Mouse (Mus musculus) ES-Bruce4 (cell line): ENCODE measurements at regions not wholly inside any gene's neighbourhood (a gene's known extent, or its start where the extent isn't known, plus 50 kb on each side); places are given as distances from the start of the nearest gene placed in this dataset.

Experiments
- H3K27ac ChIP-seq: 2 replicates; pipeline ENCODE4 v1.5.1; 2012; ENCODE audit warnings: low read length, inconsistent platforms; ENCODE audit not compliant: insufficient read depth
- H3K27me3 ChIP-seq: 2 replicates; pipeline ENCODE4 v1.6.1; 2012; ENCODE audit warnings: mild to moderate bottlenecking, low read length, inconsistent platforms; ENCODE audit not compliant: control insufficient read depth, poor library complexity, insufficient read depth, severe bottlenecking
- H3K36me3 ChIP-seq: 2 replicates; pipeline ENCODE4 v1.6.1; 2012; ENCODE audit warnings: inconsistent platforms, mild to moderate bottlenecking, low read length, moderate library complexity; ENCODE audit not compliant: control insufficient read depth, poor library complexity, insufficient read depth, severe bottlenecking
- H3K4me1 ChIP-seq: one replicate; pipeline ENCODE4 v1.8.1; 2011; ENCODE audit warnings: low read length; ENCODE audit not compliant: control insufficient read depth, insufficient read depth
- H3K4me3 ChIP-seq: 2 replicates; pipeline ENCODE4 v1.5.1; 2011; ENCODE audit warnings: low read depth, mild to moderate bottlenecking, low read length
- H3K9ac ChIP-seq: 2 replicates; pipeline ENCODE4 v1.6.1; 2012; ENCODE audit warnings: low read depth, mild to moderate bottlenecking, inconsistent platforms; ENCODE audit not compliant: poor library complexity, severe bottlenecking
- H3K9me3 ChIP-seq: replicated peaks from 2 replicates; pipeline ENCODE4 v1.6.1; 2012; ENCODE audit warnings: mild to moderate bottlenecking, low read length, inconsistent platforms; ENCODE audit not compliant: control insufficient read depth, poor library complexity, insufficient read depth, severe bottlenecking
- CTCF ChIP-seq: IDR thresholded peaks from one replicate; pipeline ENCODE4 v1.8.1; 2011; ENCODE audit warnings: low read depth, low read length
- EP300 ChIP-seq: IDR thresholded peaks from 2 replicates; pipeline ENCODE4 v1.6.1; 2011; ENCODE audit warnings: low read depth, low read length; ENCODE audit not compliant: insufficient read depth
- POLR2A ChIP-seq: IDR thresholded peaks from one replicate; pipeline ENCODE4 v1.8.1; 2011; ENCODE audit warnings: low read length; ENCODE audit not compliant: insufficient read depth

GRCm38 (mm10) chr4:135049924-135050323 is 70.5 kb upstream of the Runx3 start:
- TF ChIP-seq CTCF, result no peak
- TF ChIP-seq EP300, result no peak
- TF ChIP-seq POLR2A, result no peak
- Histone ChIP-seq H3K27ac (no peak overlapping the region), H3K36me3 (no peaks in the 10 kb centered on the region), H3K9ac (no peak overlapping the region), H3K9me3 (0 out of 2 replicates have a peak, but pooled peaks cover 4% of the 10 kb centered on the region), H3K4me3 (no peak overlapping the region), H3K4me1 (peaks cover 2% of the 10 kb centered on the region), H3K27me3 (no peaks in the 10 kb centered on the region)

- peak overlapping the region; percentile 49 for H3K4me3 ChIP-seq
- H3K27me3 ChIP-seq, result no peaks in the 10 kb centered on the region
- H3K9me3 ChIP-seq, result 0 out of 2 replicates have a peak, but pooled peaks cover 4% of the 10 kb centered on the region
- H3K4me1 ChIP-seq, result peaks cover 2% of the 10 kb centered on the region
- TF ChIP-seq POLR2A (peak; percentile 33), CTCF (no peak)
- H3K9ac ChIP-seq, result peak overlapping the region; percentile 18; the same call in 1 of the 2 replicates
- H3K36me3 ChIP-seq, result no peaks in the 10 kb centered on the region
- H3K27ac ChIP-seq, result no peak overlapping the region
Observed at GRCm38 (mm10) chr4:135051466-135051865, 69.0 kb upstream of the Runx3 start.

GRCm38 (mm10) chr4:135053585-135053984 is 66.9 kb upstream of the Runx3 start:
- Histone ChIP-seq H3K27ac (no peak overlapping the region), H3K36me3 (no peaks in the 10 kb centered on the region), H3K4me3 (no peak overlapping the region), H3K4me1 (peaks cover 2% of the 10 kb centered on the region), H3K27me3 (no peaks in the 10 kb centered on the region), H3K9ac (no peak overlapping the region), H3K9me3 (0 out of 2 replicates have a peak, but pooled peaks cover 4% of the 10 kb centered on the region)
- TF ChIP-seq POLR2A, result no peak
- TF ChIP-seq EP300, result no peak
- no peak for TF ChIP-seq CTCF

GRCm38 (mm10) chr4:135054353-135054752 is 66.1 kb upstream of the Runx3 start:
- Histone ChIP-seq H3K9ac (no peak overlapping the region), H3K27ac (no peak overlapping the region), H3K36me3 (no peaks in the 10 kb centered on the region), H3K4me1 (peaks cover 2% of the 10 kb centered on the region), H3K9me3 (0 out of 2 replicates have a peak, but pooled peaks cover 4% of the 10 kb centered on the region), H3K27me3 (no peaks in the 10 kb centered on the region), H3K4me3 (no peak overlapping the region)
- TF ChIP-seq EP300 (no peak), POLR2A (no peak), CTCF (no peak)

- no peak overlapping the region for H3K4me3 ChIP-seq
Observed at GRCm38 (mm10) chr4:135056371-135056770, 64.1 kb upstream of the Runx3 start.

GRCm38 (mm10) chr4:135057286-135057685 is 63.2 kb upstream of the Runx3 start:
- Histone ChIP-seq H3K4me1 (no peaks in the 10 kb centered on the region), H3K27ac (no peak overlapping the region), H3K36me3 (no peaks in the 10 kb centered on the region), H3K9ac (no peak overlapping the region), H3K9me3 (0 out of 2 replicates have a peak, but pooled peaks cover 4% of the 10 kb centered on the region), H3K27me3 (no peaks in the 10 kb centered on the region), H3K4me3 (no peak overlapping the region)
- TF ChIP-seq EP300, result no peak
- TF ChIP-seq POLR2A, result no peak
- TF ChIP-seq CTCF, result no peak

More at GRCm38 (mm10) chr4:135056371-135056770, 64.1 kb upstream of the Runx3 start:
- peaks cover 2% of the 10 kb centered on the region for H3K4me1 ChIP-seq
- H3K9ac ChIP-seq, result no peak overlapping the region
- no peak overlapping the region for H3K27ac ChIP-seq
- H3K36me3 ChIP-seq, result no peaks in the 10 kb centered on the region
- no peaks in the 10 kb centered on the region for H3K27me3 ChIP-seq
- TF ChIP-seq EP300 (no peak), POLR2A (no peak), CTCF (no peak)
- H3K9me3 ChIP-seq, result 0 out of 2 replicates have a peak, but pooled peaks cover 4% of the 10 kb centered on the region

GRCm38 (mm10) chr4:135058895-135059294 is 61.6 kb upstream of the Runx3 start:
- no peak for TF ChIP-seq EP300
- TF ChIP-seq POLR2A, result no peak
- TF ChIP-seq CTCF, result no peak
- H3K36me3 ChIP-seq, result no peaks in the 10 kb centered on the region
- no peaks in the 10 kb centered on the region for H3K27me3 ChIP-seq
- no peaks in the 10 kb centered on the region for H3K9me3 ChIP-seq
- no peaks in the 10 kb centered on the region for H3K4me1 ChIP-seq
- H3K4me3 ChIP-seq, result no peak overlapping the region
- H3K9ac ChIP-seq, result no peak overlapping the region
- H3K27ac ChIP-seq, result no peak overlapping the region
